Mouse (Mus musculus): ENCODE measurements around the gene Glb1.
"Not testable (repeated sequence)": the region's sequence is repeated elsewhere in the genome, so short reads cannot be mapped to it uniquely, and the experiment has no call there.

Gene Glb1

DNA sequence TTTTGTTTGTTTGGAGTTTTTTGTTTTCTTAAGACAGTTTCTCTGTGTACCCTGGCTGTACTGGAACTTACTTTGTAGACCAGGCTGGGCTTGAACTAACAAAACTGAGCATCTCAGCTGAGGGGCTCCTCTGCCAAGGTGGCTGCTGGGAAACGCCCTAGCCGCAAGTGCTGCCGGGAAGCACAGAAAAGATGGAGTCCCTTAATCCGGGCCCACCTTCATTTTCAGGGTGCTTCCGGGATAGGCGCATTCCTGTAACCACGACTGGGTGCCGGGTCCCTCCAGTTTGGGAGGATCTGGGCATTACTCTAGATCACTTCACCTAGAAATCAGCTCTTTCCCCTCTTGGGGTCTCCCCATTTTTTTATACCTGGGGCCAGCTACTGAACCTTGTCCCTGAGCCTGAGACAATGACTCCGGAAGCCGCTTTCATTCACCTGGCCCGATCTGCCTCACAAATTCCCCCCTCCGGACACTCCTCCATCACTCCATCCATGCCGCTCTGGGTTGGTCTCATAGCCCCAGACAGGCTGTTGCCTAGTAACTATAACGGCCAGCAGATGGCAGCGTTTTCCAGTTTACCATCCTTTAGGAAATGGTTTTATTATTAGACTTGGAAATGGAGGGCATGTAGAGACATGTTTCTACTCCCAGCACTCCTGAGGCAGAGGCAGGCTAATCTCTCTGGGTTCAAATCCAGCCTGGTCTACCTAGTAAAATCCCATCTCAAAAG is 99.1 kb downstream of the Glb1 start:
- DNase-seq (ENCODE audit: low read depth in 1 of 2, low spot score in 2 of 2) = no peak

DNA sequence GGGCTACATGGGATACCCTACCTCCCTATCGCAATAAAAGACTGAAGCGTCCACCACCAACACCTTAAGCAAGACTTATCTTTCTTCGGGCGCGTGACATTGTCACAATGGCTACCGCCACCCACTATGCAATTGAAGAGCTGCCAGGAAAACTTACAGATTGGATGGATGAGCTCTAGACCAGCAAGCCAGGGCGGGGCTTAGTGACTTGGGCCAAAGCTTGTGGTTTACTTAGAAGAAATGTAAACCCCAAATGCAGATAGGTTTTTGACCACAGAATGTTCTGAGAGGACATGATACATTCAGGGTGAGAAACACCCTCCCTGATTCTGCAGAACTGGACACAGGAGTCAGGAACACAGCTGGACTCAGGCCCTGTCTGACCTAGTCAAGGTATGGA is 100.2 kb downstream of the Glb1 start:
- DNase-seq (ENCODE audit: low read depth in 1 of 2, low spot score in 2 of 2) = no peak

DNA sequence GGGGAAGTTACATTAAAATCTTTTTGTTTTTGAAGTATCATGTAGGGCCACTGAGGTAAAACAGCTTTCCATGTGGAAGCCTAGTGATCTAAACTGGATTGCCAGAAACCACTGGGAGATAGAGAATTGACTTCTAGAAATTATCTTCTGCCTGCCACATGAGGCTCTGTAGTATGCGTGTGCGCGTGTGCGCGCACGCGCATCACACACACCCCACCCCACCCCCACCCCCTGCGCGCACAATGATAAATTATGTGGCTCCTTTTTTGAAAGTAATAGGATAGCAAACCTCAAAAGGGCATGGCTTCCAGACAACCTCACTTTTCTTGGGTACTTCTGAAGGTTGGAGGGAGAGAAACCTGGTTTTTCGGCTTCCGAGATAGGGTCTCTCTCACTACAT is 101.0 kb downstream of the Glb1 start:
- DNase-seq (ENCODE audit: low read depth in 1 of 2, low spot score in 2 of 2) = no peak

DNA sequence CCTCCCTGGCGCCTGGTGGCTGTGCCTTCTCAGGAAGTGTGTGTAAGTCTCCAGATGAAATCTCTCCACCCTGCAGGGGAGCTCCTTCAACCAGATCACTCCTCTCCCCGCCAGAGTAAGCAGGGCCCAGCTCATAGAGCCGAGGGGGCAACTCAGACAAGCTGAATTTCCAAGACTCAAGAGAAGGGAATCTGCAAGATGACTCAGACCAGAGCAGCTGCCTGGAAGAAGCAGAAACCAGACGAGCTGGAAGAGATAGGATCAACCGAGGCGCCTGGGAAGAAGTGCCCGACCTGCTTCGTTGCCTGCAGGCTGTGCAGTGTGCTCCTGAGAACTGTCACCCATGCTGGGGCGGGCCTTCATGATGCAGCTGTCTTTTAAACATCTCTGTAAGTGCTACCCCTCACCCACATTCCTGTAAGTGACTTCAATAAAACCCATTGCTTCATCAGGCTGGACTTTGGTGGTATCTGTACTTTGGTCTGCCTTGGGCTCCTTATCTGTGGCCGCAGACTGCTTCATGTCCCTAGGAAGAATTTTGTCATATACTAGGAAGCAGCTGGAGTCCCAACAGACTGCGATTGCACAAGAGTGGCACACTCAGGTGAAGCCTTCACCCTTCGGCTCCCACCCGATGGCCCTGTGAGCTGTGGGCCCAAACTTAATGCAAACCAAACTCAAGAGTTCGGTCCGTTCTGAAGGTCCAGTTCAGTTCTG is 102.0 kb downstream of the Glb1 start:
- DNase-seq (ENCODE audit: low read depth in 1 of 2, low spot score in 2 of 2) = no peak

DNA sequence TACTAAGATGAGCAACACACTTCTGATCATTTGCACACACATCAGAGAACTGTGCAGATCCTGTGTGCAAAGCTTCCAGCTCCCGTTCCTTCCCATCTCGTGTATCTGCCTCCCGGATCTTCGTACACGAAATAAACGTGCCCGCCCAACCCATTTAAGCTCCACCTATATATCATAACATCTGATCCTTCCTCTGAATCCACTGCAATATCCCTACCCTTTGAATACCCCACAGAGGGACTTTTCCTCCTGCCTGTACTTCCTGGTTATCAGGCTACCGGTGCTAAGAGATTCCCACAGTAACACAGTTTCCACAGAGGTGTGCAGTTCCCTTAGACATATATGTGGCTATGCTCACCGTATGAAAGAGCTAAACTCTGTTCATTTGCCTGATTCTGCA is 103.9 kb downstream of the Glb1 start, which contains the start of gene Ccr4:
Ccr4 (minus strand) TSS at position 101 of the 400 bp plus-strand sequence.
- DNase-seq (ENCODE audit: low read depth in 1 of 2, low spot score in 2 of 2) = no peak

DNA sequence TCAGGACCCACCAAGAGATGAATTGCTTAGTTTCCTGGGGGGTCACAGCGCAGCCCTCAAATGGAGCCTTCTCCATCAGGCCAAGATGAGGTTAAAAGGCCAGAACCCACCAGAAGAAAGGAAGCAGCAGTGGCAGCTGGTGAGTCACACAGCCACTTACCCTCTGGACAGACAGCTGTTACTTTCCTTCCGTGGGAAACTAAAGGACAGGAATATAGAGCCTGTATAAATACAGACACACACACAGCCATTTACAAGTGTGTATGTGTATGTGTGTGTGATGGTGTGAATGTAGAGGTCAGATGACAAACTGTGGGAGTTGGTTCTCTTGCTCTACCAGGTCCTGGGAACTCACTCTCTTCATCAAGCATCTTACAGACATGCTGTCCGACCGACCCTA is 105.7 kb downstream of the Glb1 start:
- DNase-seq (ENCODE audit: low read depth in 1 of 2, low spot score in 2 of 2) = no peak

DNA sequence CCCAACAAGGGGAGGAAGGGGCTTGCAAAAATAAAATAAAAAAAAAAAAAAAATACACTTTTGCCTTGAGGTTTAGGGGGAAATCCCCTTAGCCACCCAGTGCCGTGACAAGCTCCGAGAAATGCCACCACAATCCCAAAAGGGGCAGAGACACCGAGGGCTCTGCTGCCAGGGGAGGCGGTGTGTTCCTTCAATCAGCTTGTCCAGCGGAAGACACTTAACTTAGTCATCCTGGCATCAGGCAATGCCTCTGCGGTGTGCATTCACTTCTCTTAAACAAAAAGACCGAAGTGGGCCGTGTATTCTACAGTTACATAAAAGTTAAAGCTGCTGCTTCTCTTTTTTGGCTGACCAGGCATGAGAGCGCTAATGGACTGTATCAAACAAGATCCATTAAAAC is 106.5 kb downstream of the Glb1 start:
- DNase-seq (ENCODE audit: low read depth in 1 of 2, low spot score in 2 of 2) = no peak

DNA sequence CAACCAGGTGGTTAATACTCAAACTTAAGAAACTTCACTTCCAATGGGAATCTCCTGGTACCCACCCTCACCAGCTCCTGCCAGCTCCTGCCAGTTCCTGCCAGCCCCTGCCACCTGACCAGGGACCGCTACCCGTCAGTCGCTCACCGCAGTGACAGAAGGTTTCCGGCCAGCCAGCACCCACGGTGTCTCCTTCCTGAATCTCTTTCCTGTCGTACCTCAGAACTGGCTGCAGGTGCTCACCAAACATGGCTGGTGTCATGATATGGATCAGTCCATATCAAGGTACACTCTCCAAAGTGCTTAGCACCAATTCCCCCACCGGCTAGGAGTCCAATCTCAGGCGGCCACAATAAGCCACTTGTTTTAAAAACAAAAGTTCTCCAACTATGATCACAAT is 108.9 kb downstream of the Glb1 start:
- no peak for DNase-seq (ENCODE audit: low read depth in 1 of 2, low spot score in 2 of 2)

DNA sequence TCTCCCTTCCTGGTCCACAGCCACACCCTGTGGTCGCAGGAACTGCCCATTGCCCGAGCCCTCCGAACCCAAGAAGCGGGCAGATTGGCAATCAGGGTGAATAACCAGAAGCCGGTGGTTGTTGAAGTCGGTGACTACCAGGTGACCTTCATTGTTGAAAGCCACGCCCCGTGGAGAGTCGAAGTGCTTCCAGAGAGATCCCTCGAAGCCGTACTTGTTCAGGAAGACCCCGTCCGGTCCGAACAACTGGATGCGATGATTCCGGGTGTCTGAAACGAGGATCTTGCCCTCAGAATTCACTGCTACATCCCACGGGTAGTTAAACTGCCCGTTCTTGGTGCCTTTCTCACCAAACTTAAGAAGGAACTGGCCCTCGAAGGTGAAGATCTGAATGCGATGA is 112.0 kb downstream of the Glb1 start:
- no peak for DNase-seq (ENCODE audit: low read depth in 1 of 2, low spot score in 2 of 2)

DNA sequence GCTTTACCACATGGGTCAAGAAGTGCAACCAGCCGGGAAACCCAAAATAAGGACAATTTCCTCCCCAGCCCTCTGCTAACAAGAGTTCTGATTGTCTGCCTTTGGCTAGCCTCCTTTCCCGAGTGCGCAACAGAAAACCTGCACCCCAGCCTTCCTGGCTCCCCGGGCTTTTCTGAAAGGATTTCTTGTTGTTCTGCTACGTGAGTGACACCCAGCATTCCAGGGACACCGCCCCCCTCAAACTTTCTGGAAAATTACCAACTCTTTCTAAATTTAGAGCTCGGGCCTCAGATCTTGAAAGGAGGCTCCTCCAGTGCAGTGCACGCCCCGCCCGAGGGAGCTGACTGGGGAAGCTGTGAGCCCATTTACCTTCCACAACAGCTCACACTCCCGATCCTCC is 114.5 kb downstream of the Glb1 start, which contains the start of gene C130032M10Rik:
C130032M10Rik (plus strand) TSS at position 334 of the 400 bp plus-strand sequence.
- no peak for DNase-seq (ENCODE audit: low read depth in 1 of 2, low spot score in 2 of 2)

DNA sequence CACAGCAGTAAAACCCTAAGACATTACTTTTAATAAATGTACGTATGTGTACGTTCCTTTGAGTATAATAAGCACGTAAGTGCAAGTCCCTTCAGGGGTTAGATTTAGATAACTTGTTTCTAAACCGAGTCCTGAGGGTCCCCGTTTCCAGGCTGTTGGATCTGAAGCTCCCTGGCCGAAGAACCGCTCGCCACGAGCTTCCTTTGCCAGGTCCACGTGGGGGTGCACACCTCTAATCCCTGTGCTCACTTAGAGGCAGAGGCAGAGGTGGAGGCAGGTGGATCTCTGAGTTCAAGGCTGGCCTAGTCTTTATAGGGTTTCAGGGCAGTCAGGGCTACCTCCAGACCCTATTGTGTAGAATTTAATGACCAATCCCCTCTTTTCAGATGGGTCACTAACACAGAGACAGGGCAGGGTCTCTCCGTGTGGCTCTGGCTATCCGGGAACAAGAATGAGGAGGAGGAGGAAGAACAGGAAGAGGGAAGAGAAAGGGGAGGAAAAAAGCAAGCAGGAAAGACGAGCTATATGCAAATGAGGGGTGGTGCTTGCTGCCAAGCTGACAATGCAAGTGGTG is 117.1 kb downstream of the Glb1 start:
- DNase-seq (ENCODE audit: low read depth in 1 of 2, low spot score in 2 of 2) = no peak

DNA sequence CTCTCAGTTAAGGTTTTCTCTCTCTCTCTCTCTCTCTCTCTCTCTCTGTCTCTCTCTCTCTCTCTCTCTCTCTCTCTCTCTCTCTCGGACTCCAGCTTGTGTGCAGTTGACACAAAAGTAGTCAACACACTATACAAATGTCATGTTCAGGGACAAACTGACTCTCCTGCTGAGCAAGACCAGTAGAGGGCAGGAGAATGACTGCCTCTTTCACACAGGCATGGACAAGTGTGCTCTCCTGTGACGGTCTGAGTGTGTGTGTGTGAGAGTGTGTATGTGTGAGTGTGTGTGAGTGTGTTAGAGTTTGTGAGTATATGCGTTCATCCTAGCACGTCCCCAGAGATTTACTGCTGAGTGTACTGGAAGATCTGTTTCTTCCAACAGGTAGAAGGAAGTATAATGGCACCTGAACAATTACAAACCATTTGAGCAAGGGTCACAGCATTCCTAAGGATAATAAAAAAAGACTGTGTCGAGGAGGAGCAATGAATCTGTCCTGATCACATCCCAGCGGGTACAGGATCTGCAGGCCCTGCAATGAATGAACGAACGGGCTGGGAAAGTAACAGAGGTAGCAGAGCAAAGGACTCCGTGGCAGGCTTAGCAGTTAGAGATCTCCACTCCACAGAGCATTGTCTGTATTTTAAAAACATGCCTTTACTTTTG is 118.1 kb downstream of the Glb1 start:
- no peak for DNase-seq (ENCODE audit: low read depth in 1 of 2, low spot score in 2 of 2)

DNA sequence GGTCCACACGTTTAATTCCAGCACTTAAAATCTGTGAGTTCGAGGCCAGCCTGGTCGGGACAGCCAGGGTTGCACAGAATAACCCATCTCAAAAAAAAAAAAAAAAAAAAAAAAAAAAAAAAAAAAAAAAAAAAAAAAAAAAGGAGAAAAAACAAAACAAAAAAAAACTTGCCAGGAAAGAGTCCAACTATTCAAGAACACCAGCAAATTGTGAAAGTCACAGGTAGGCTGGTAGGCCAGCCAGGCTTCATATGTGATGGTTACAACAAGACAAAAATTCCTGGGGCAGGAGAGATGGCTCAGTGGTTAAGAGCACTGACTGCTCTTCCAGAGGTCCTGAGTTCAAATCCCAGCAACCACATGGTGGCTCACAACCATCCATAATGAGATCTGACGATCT is 119.7 kb downstream of the Glb1 start:
- not testable (repeated sequence) for DNase-seq (ENCODE audit: low read depth in 1 of 2, low spot score in 2 of 2)

DNA sequence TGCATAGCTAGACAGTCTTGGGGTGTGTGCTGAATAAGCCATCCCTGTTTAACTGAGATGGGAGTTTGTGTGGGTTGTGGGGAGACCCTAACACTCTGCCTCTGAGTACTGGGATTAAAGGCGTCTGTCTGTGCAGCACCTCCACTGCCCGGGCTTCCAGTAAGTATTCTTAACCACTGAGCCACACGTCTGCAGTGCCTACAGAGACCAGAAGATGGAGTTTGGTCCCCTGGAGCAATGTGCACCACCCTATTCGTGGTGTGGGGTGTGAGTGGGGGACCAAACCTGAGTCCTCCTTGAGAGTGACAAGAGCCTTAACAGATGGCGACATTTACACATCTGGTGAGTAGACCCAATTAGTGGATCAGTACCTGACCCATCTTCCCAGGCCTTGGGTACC is 121.2 kb downstream of the Glb1 start:
- DNase-seq (ENCODE audit: low read depth in 1 of 2, low spot score in 2 of 2) = no peak

DNA sequence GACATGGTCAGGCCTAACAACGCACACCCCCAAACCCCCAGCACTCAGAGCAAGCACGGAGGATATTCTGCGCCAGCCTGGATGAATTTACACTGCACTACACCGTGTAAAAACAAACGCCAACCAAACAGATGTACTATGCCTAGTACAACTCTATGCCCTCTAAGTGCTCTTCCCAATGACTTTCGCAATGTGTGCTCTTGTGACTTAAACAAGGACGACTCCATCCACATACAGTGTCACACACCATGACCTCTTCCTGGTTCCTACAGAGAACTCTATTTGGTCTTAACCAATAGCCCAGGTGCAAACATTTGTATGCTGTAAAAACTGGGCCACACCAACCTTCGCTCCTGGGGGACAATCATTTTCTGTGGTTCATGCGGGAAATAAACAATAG is 121.6 kb downstream of the Glb1 start:
- DNase-seq (ENCODE audit: low read depth in 1 of 2, low spot score in 2 of 2) = no peak

Data from monocyte, adult 2 months (primary cell).